Mouse (Mus musculus): Measurements from ENCODE around the gene Spcs1.

Spcs1 gene

GRCm38 (mm10) chr14:31001307-31002205 lies at the start of gene Spcs1, which contains the start of gene Glt8d1:
Spcs1 (minus strand) TSS chr14:31001672.
Glt8d1 (plus strand) TSS chr14:31001400.
- peak; percentile 91 to 93 for DNase-seq

GRCm38 (mm10) chr14:31045817-31046216 lies 44.3 kb upstream of the Spcs1 start:
- no peak for DNase-seq

GRCm38 (mm10) chr14:31045296-31045695 lies 43.8 kb upstream of the Spcs1 start:
- no peak for DNase-seq

GRCm38 (mm10) chr14:31025785-31026184 lies 24.3 kb upstream of the Spcs1 start:
- DNase-seq: peak; percentile 18 to 32

GRCm38 (mm10) chr14:31022579-31022978 lies 21.1 kb upstream of the Spcs1 start:
- DNase-seq: no peak

GRCm38 (mm10) chr14:31019331-31020205 lies 18.1 kb upstream of the Spcs1 start:
- peak in 1 of 2 experiments; percentile 87 for DNase-seq

- DNase-seq: peak; percentile 97 to 99
Observed at GRCm38 (mm10) chr14:31018860-31019291, 17.4 kb upstream of the Spcs1 start, which contains the start of the genes Pbrm1 and Gnl3. Pbrm1 (plus strand) TSS chr14:31019138. Gnl3 (minus strand) TSS chr14:31019152.

- DNase-seq: peak in 1 of 2 experiments; percentile 27
Observed at GRCm38 (mm10) chr14:31017854-31018253, 16.4 kb upstream of the Spcs1 start.

- no peak for DNase-seq
Observed at GRCm38 (mm10) chr14:31016063-31016462, 14.6 kb upstream of the Spcs1 start.

GRCm38 (mm10) chr14:31013928-31014327 lies 12.5 kb upstream of the Spcs1 start:
- DNase-seq: no peak

- DNase-seq: no peak
Observed at GRCm38 (mm10) chr14:31011588-31011987, 10.1 kb upstream of the Spcs1 start.

- no peak for DNase-seq
Observed at GRCm38 (mm10) chr14:31006779-31007178, 5.3 kb upstream of the Spcs1 start.

GRCm38 (mm10) chr14:31004527-31004926 lies 3.1 kb upstream of the Spcs1 start:
- no peak for DNase-seq

- DNase-seq: no peak
Observed at GRCm38 (mm10) chr14:31000816-31001306, 611 bp downstream of the Spcs1 start.

GRCm38 (mm10) chr14:31000356-31000755 lies 1.1 kb downstream of the Spcs1 start:
- DNase-seq: no peak

GRCm38 (mm10) chr14:30996417-30996816 lies 5.1 kb downstream of the Spcs1 start:
- DNase-seq: no peak

- DNase-seq: no peak
Observed at GRCm38 (mm10) chr14:30976222-30976621, 25.2 kb downstream of the Spcs1 start.

- DNase-seq: no peak
Observed at GRCm38 (mm10) chr14:30974204-30974603, 27.3 kb downstream of the Spcs1 start.

- DNase-seq: no peak
Observed at GRCm38 (mm10) chr14:30960366-30960765, 41.1 kb downstream of the Spcs1 start.

GRCm38 (mm10) chr14:30959031-30959430 lies 42.4 kb downstream of the Spcs1 start:
- no peak for DNase-seq

GRCm38 (mm10) chr14:30958517-30958916 lies 43.0 kb downstream of the Spcs1 start:
- DNase-seq: no peak

GRCm38 (mm10) chr14:30951154-30951825 lies 50.2 kb downstream of the Spcs1 start, which contains the start of gene Nek4:
Nek4 (plus strand) TSS chr14:30951377.
- peak; percentile 96 to 98 for DNase-seq
